Mouse (Mus musculus): Measurements from ENCODE around the gene Usp46. TPM values are rescaled to one million over a fixed set of nuclear protein-coding genes. Genes with fewer than 3 reads are reported as not detected.
"Not testable (repeated sequence)": the region's sequence is repeated elsewhere in the genome, so short reads cannot be mapped to it uniquely, and the experiment has no call there.

The Usp46 gene
- polyA plus RNA-seq, 1 experiment, result 20.2 TPM

DNA sequence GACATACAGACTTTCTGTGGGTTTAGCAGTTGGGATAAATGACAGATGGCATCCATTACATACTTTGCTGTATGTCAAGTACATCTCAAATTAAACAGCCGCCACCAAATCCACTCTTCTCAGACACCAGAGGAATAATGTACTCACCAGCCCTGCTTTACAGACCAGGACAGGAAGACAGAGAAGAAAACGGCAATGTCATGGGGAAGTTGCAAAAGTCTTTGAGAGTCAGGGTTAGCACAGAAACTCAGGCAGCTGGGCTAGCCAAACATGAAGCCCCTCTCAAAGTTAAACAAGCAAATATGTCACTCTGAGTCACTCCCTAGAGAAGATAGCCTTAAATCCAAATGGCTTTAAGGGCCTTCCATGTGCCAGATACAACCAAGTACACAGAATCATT, 40.0 kb downstream of the Usp46 start:
- no peak for DNase-seq (ENCODE audit: low spot score)

- DNase-seq (ENCODE audit: low spot score), result no peak
Measured at GRCm38 (mm10) chr5:74020506-74020905, 47.7 kb downstream of the Usp46 start.

GRCm38 (mm10) chr5:74018870-74019565, 49.2 kb downstream of the Usp46 start:
- DNase-seq (ENCODE audit: low spot score), result no peak

- DNase-seq (ENCODE audit: low spot score), result no peak
Measured at GRCm38 (mm10) chr5:74017488-74017887, 50.7 kb downstream of the Usp46 start.

DNA sequence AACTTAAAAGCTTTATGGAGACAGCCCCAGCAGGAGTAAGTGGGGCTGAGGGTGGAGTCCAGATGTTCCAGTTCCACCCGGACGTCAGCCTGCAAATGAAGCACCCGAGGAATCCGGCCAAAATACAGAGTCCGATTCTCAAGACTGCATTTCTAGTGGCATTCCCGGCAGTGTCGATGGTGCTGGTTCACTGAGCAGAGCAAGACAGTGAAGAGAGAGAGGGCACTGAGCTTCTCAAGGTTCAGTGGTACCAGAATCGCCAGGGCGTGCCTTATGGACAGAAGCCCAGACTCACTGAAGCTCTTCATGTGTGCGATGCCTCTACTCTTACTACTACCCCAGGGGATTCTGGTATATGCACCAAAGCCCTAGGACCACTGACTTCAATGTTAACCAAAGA, 56.6 kb downstream of the Usp46 start:
- DNase-seq (ENCODE audit: low spot score), result no peak

DNA sequence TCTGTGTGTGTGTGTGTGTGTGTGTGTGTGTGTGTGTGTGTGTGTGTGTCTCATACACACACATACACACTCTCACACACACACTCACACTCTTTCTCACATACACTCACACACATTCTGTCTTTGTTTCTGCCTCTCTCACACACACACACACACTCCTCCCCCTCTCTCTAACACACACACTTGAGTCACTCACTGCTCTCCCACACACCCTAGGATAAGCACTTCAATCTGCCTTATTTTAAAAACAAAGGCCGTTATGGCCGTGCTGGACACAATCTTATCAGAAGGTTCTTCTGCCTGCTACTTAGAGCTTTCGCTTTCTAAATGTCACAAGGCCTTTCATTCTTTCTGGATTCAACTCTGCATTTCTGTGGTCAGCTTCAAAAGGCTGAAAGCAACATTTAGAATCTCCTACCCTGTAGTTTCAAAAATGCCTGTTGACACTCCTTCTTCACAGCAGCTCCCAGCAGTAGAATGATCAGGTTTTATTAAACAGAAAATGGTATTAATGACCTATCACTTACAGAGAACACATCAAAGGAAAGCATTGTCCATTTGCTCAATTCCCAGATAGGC, 60.6 kb downstream of the Usp46 start:
- DNase-seq (ENCODE audit: low spot score), result no peak

DNA sequence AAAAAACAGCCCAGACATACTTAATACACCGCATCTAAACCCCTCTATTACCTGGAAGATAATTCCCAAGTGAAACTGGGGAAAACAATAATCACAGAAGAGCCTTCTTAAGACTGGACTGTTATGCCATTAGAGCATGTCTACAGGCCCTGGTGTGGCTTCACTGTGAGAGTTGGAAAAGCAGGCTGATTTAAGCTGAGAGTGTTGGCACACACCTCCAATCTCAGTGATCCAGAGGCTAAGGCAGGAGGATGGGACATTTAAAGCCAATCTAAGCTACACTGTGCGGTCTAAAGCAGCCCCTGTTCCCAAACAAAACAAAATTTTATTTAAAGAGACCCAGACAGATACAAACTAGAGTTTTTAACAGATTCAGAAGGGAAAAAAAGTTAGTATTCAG, 62.3 kb downstream of the Usp46 start:
- DNase-seq (ENCODE audit: low spot score), result no peak

DNA sequence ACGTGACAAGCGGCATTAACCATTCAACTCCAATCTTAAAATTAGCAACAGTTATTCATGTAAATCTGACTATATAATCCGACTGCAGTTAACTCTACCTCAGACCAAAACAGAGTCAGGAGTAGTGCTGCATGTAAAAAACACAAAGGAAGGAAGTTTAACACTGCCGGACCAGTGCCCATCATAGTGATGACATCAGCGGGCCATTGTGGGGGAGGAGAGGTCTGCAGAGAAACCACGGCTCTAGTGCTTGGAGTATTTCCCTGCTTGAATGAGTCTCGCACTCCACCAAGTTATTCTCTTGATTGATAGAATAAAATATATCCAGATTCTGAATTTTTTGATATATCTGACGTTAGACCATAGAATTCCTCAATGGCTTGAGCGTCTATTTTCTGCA, 66.5 kb downstream of the Usp46 start:
- DNase-seq (ENCODE audit: low spot score), result no peak

DNA sequence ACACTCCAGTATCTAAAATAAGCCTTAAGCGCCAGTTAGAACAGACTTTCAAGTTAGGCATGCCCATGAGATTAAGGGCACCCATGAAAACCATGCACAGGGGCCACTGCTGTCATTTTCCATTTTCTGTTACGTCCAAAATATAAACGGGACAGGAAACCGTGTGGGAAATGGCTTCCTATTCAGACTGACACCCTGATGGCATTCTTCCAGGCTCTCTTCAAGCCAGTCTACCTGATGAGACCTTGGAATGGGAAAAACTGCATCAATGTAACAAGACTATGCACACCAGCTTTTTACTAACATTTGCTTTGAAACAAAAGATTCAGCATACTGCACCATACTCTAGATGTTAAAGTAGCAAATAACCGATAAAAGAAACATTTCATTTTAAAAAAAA, 69.3 kb downstream of the Usp46 start:
- DNase-seq (ENCODE audit: low spot score), result no peak

- DNase-seq (ENCODE audit: low spot score), result no peak
Measured at GRCm38 (mm10) chr5:73994850-73995249, 73.4 kb downstream of the Usp46 start.

DNA sequence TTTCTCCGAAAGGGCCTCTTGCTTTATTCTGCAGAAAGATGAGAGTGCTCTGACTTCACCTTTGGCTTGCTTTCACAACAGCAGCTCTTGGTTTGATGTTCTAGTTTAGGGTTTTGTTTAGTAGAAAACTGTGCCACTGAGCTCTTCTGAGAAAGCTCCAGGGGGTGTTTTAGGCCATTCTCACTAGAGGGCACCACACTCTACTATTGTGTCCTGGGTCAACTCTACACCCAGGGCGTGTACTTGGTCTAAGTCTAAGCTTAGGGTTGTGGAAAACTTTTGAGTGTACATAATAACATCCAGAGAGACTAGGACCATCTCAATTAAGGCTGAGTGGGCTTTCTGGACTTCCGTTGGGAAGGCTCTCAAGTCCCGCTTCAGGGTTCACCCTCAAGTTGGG, 74.7 kb downstream of the Usp46 start:
- DNase-seq (ENCODE audit: low spot score), result no peak

DNA sequence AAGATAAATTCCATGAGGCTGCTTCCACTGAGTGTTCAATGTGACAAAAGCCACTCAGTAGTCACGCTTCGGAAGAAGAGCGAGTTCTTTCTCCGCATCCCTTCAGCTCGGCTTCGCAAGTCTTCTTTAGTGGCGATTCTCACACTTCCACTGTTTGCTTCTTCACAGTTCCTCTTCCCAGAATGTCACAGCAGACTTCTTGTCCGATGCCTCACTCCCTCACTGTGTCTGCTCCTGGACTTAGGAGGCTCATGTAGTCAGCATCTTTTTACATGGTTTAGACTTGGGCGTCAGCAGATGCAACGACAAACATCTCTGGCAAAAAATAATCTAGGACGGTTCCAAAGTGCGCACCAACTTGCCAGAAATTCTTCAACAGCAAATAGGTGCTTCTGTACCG, 75.9 kb downstream of the Usp46 start:
- no peak for DNase-seq (ENCODE audit: low spot score)

DNA sequence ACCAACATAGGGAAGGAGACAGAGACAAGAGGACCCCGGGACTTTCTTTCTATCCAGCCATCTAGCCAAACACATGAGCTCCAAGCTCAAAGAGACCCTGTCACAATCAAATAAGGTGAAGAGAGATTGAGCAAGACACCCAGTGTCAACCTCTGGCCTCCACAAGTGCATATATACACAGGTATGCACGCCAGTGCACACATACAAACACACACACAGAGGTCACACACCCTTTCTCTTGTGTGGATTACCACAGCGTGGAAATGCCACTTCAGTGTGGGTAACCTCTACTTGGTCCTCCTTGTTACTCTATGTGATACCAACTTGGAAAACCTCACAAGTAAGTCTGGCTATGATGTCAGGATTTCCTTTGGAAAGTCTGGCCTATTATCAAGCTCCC, 78.7 kb downstream of the Usp46 start:
- DNase-seq (ENCODE audit: low spot score), result no peak

DNA sequence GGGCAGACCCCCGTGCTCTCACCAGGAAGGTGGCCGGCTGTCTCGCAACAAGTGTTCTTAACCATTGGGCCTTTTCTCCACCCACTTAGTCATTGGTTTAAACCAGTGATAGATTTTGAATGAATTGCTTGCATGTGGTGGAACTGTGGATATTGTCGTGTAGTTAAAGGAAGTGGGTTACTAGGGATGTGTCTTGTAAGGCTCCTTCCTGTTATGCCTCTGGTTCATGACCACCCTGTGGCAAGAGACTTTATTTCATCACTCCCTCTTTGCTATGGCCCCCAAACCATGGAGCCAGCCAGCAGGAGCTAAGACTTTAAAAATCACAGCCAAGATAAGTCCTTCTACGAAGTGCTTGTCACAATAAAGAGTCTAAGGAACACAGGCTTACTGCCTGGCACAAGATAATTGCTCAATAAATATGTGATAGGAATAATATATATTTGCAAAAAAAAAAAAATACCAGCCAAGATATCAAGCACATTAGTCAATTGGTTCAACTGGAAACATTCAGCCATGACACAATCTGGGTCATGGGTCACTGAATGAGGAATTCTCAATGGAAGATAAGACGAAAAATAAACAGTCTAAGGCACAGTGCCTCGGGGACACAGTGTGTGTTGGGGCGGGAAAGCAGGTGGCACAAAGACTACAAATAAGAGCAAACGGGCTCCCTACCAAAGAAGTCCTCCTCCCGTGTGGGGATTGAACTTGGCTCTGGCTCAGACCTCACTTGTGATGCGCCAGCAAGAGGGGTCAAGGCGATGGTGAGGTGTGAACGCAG, 80.3 kb downstream of the Usp46 start:
- no peak for DNase-seq (ENCODE audit: low spot score)

- DNase-seq (ENCODE audit: low spot score), result no peak
Measured at GRCm38 (mm10) chr5:73977426-73977825, 90.8 kb downstream of the Usp46 start.

DNA sequence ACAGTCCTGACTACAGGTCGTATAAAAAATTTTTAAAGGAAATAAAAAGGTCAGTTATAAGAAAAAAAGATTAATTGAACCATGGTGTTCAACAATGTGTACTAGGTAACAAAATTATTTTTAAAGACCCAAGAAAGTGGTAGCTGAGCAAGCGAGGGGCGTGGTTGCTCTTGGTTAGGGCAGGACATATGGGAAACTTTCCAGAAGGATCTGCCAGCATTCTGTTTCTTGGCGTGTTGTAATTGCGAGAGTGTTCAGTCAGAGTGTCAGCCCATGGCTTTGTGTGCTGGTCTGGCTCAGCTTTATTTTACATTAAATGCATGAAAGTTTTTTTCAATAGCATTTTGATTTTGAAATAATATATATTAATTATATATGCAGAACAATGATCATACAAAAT, 96.5 kb downstream of the Usp46 start:
- no peak for DNase-seq (ENCODE audit: low spot score)

DNA sequence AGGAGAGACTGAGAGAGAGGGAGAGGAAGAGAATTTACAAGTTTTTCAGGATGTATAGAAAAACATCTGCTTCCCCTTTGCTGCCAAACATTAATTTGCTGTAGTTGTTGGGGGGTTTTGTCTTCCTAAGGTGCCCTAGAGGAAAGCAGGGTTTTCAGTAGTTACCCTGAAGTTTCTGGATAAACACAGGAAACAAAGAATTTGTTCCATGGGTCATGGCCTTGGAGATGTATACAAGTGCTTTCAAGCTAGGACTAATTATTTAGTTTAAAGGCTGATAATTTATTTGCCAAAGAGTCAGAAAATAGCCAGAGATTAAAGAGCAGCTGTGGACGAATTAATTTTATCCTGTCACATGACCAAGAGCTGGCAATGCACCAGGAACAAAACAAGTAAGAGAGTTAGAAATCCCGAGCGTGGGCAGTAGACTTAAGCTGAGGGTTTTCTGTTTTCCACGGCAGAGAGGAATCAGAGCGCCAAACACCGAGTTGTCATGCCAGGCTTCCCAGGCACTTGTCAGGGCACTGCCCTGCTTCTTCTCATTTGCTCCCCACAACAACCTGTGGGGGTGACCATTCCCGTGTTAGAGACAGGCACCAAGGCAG, 98.1 kb downstream of the Usp46 start:
- DNase-seq (ENCODE audit: low spot score), result no peak

GRCm38 (mm10) chr5:73969338-73969737, 98.9 kb downstream of the Usp46 start:
- DNase-seq (ENCODE audit: low spot score), result no peak

- DNase-seq (ENCODE audit: low spot score), result no peak
Measured at GRCm38 (mm10) chr5:73959779-73960178, 108.5 kb downstream of the Usp46 start.

GRCm38 (mm10) chr5:73958614-73959013, 109.6 kb downstream of the Usp46 start:
- not testable (repeated sequence) for DNase-seq (ENCODE audit: low spot score)

GRCm38 (mm10) chr5:73958096-73958495, 110.1 kb downstream of the Usp46 start:
- no peak for DNase-seq (ENCODE audit: low spot score)

DNA sequence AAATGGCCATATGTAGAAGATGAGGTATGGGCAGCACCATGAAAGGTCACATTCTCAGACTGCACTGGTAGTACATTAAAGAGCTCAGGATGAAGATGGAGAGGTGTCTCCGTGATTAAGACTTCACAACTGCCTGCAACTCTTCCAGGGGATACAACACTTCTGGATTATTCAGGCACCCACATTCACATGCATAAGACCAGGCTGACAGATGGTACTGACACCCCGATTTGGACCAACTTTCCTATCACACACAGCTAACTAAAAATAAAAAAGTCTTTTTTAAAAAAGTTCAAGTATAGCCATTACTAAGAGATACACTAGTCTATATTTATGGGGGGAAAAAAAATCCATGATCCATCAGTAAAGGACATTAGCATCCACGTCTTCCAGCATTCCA, 112.5 kb downstream of the Usp46 start:
- no peak for DNase-seq (ENCODE audit: low spot score)

- DNase-seq (ENCODE audit: low spot score), result no peak
Measured at GRCm38 (mm10) chr5:73955005-73955404, 113.2 kb downstream of the Usp46 start.

All from urinary bladder, adult 2 months (tissue).